Mouse (Mus musculus) brain, embryonic 14.5 days (tissue): ENCODE measurements around the gene Fam129a.

Experiments
- CTCF ChIP-seq: fragments of 200-500 bp; IDR thresholded peaks from 2 replicates; pipeline ENCODE4 v1.5.1; 2012; ENCODE audit warnings: inconsistent platforms, mild to moderate bottlenecking, moderate library complexity, borderline replicate concordance; ENCODE audit not compliant: insufficient read depth, insufficient read length; ENCODE audit errors: extremely low read depth
- POLR2A ChIP-seq: fragments of 200-500 bp; IDR thresholded peaks from 2 replicates; pipeline ENCODE4 v1.6.1; 2012; ENCODE audit warnings: mild to moderate bottlenecking, inconsistent platforms, borderline replicate concordance; ENCODE audit not compliant: poor library complexity, insufficient read depth, insufficient read length, severe bottlenecking; ENCODE audit errors: extremely low read depth

GRCm38 (mm10) chr1:151766166-151766565, 195.2 kb downstream of the Fam129a start:
- TF ChIP-seq CTCF = no peak
- TF ChIP-seq POLR2A = no peak
